Mouse (Mus musculus) megakaryocyte, embryonic 14.5 days (primary cell): Measurements from ENCODE around the gene Mllt6.

ENCODE experiments used
- FLI1 ChIP-seq: IDR thresholded peaks from 2 replicates; pipeline ENCODE4 v1.6.1; 2012; ENCODE audit warnings: low read length, inconsistent platforms, mixed read lengths
- GATA1 ChIP-seq: IDR thresholded peaks from 3 replicates; pipeline ENCODE4 v1.6.1; 2012; ENCODE audit warnings: mixed read lengths, low read length, inconsistent platforms, borderline replicate concordance

GRCm38 (mm10) chr11:97628303-97628567, 35.0 kb upstream of the Mllt6 start:
- TF ChIP-seq FLI1 = no peak
- TF ChIP-seq GATA1 = no peak
